Mouse (Mus musculus): ENCODE results near the gene Aox2. TPM values are rescaled to one million over a fixed set of nuclear protein-coding genes. Genes with fewer than 3 reads are reported as not detected.

Aox2 gene
- polyA plus RNA-seq, 1 experiment from 2014 or later: 2.9 TPM

- H3K36me3 ChIP-seq: no peaks in the 10 kb centered on the region
Observed at GRCm38 (mm10) chr1:58307181-58307580, 29.1 kb downstream of the Aox2 start.

DNA sequence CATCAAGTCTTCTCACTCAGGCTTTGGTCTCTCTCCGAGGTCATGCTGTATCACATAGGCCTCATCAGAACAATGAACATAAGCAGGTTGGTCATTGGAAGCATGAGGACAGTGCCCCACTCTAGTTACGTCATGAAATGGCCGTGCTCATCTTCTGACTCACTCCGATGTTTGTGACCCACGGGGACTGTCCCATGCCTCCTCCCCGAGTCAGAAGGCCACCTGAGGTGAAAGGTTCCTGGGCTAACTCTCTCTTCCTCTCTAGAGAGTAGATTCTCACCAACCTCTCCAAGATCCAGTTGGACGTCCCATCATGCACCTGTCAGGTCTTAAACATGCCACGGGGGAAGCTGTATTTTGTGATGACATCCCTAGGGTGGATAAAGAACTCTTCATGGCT is 30.5 kb downstream of the Aox2 start:
- no peak for ATAC-seq (ENCODE audit: insufficient number of reproducible peaks, low FRiP score, low TSS enrichment, low read depth)
- Histone ChIP-seq H3K4me3 (replicated peaks) (no peak overlapping the region), H3K9ac (no peak overlapping the region), H3K27ac (replicated peaks) (no peak overlapping the region), H3K36me3 (no peaks in the 10 kb centered on the region), H3K4me2 (replicated peaks) (no peak overlapping the region), H3K27me3 (no peaks in the 10 kb centered on the region), H3K9me3 (replicated peaks) (no peaks in the 10 kb centered on the region), H3K4me1 (peaks cover 15% of the 10 kb centered on the region)
- WGBS: 89% methylated on average over 8 of the region's 8 CpGs

More at GRCm38 (mm10) chr1:58307181-58307580, 29.1 kb downstream of the Aox2 start:
- Histone ChIP-seq H3K4me1 (peaks cover 20% of the 10 kb centered on the region), H3K4me3 (replicated peaks) (no peak overlapping the region), H3K27me3 (no peaks in the 10 kb centered on the region), H3K4me2 (replicated peaks) (no peak overlapping the region), H3K9ac (no peak overlapping the region), H3K27ac (replicated peaks) (no peak overlapping the region), H3K9me3 (replicated peaks) (no peaks in the 10 kb centered on the region)
- 54% methylated on average over 8 of the region's 8 CpGs for WGBS
- no peak for ATAC-seq (ENCODE audit: insufficient number of reproducible peaks, low FRiP score, low TSS enrichment, low read depth)

DNA sequence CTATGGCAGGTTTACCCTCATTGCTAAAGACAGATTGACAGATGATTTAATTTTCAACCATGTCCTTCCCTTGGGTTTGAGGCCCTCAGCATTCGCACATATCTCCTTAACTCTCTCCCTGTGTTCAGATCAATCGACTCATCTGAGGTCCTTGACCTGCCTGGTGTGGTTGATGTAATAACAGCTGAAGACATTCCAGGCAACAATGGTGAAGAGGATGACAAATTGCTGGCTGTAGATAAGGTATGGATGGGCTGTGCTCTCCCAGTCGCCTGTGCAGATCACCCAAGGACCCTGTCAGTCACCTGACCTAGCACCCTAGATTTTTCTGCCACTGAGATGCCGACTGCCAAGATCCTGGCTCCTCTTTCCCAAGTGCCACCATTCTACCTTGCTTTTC is 31.7 kb downstream of the Aox2 start:
- ATAC-seq (ENCODE audit: insufficient number of reproducible peaks, low FRiP score, low TSS enrichment, low read depth): no peak
- WGBS: 81% methylated on average over 4 of the region's 4 CpGs

GRCm38 (mm10) chr1:58311221-58311864 is 33.2 kb downstream of the Aox2 start:
- Histone ChIP-seq H3K9me3 (replicated peaks) (no peaks in the 10 kb centered on the region), H3K27ac (replicated peaks) (no peak overlapping the region), H3K9ac (no peak overlapping the region), H3K4me3 (replicated peaks) (no peak overlapping the region), H3K4me2 (replicated peaks) (no peak overlapping the region), H3K36me3 (no peaks in the 10 kb centered on the region), H3K4me1 (no peaks in the 10 kb centered on the region), H3K27me3 (no peaks in the 10 kb centered on the region)
- no peak for ATAC-seq (ENCODE audit: insufficient number of reproducible peaks, low FRiP score, low TSS enrichment, low read depth)
- WGBS: 56% methylated on average over 7 of the region's 7 CpGs

More for the DNA sequence above, 31.7 kb downstream of the Aox2 start:
- H3K4me3 ChIP-seq (replicated peaks): no peak overlapping the region
- no peak overlapping the region for H3K9ac ChIP-seq
- H3K9me3 ChIP-seq (replicated peaks): no peaks in the 10 kb centered on the region
- peaks cover 3% of the 10 kb centered on the region; the same call in 1 of the 2 replicates for H3K4me1 ChIP-seq
- no peaks in the 10 kb centered on the region for H3K36me3 ChIP-seq
- H3K27me3 ChIP-seq: no peaks in the 10 kb centered on the region
- H3K27ac ChIP-seq (replicated peaks): no peak overlapping the region
- H3K4me2 ChIP-seq (replicated peaks): no peak overlapping the region

DNA sequence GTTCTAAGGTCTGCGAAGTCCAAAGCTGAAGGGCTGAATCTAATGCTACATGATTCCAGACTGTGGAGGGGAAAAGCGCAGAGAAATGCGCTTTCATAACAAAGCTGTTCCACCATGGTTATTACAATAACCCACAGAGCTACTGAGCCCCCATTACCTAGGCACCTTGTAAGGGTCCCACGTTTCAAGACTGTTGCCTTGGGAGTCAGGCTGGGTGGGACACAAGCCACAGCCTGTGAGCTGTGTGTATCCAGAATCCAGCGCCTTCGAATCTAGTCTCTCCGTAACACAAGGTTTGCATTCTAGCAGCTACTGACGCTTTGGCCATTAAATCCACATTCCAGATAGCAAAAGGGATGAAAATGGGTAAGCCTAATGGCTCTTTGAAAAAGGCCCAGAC is 35.0 kb downstream of the Aox2 start:
- Histone ChIP-seq H3K4me1 (no peaks in the 10 kb centered on the region), H3K9me3 (replicated peaks) (no peaks in the 10 kb centered on the region), H3K9ac (no peak overlapping the region), H3K4me2 (replicated peaks) (no peak overlapping the region), H3K36me3 (no peaks in the 10 kb centered on the region), H3K4me3 (replicated peaks) (no peak overlapping the region), H3K27ac (replicated peaks) (no peak overlapping the region), H3K27me3 (no peaks in the 10 kb centered on the region)
- WGBS: 80% methylated on average over 8 of the region's 8 CpGs
- ATAC-seq (ENCODE audit: insufficient number of reproducible peaks, low FRiP score, low TSS enrichment, low read depth): no peak

GRCm38 (mm10) chr1:58315532-58315931 is 37.4 kb downstream of the Aox2 start:
- H3K4me1 ChIP-seq: no peaks in the 10 kb centered on the region
- no peaks in the 10 kb centered on the region for H3K9me3 ChIP-seq (replicated peaks)
- H3K27me3 ChIP-seq: no peaks in the 10 kb centered on the region
- no peak overlapping the region for H3K27ac ChIP-seq (replicated peaks)
- H3K9ac ChIP-seq: no peak overlapping the region
- no peak for ATAC-seq (ENCODE audit: insufficient number of reproducible peaks, low FRiP score, low TSS enrichment, low read depth)
- H3K36me3 ChIP-seq: no peaks in the 10 kb centered on the region
- H3K4me2 ChIP-seq (replicated peaks): no peak overlapping the region
- H3K4me3 ChIP-seq (replicated peaks): no peak overlapping the region
- 59% methylated on average over 6 of the region's 6 CpGs for WGBS

GRCm38 (mm10) chr1:58333222-58333621 is 55.1 kb downstream of the Aox2 start:
- Histone ChIP-seq H3K4me2 (replicated peaks) (peak overlapping the region; percentile 41), H3K27me3 (no peaks in the 10 kb centered on the region), H3K36me3 (no peaks in the 10 kb centered on the region), H3K9me3 (replicated peaks) (no peaks in the 10 kb centered on the region), H3K4me3 (replicated peaks) (peak overlapping the region; percentile 29), H3K4me1 (peaks cover 4% of the 10 kb centered on the region; the same call in 1 of the 2 replicates), H3K9ac (0 out of 2 replicates have a peak overlapping the region, but pooled peaks have one; percentile 9), H3K27ac (replicated peaks) (no peak overlapping the region)
- WGBS: 32% methylated on average over 4 of the region's 4 CpGs
- ATAC-seq (ENCODE audit: insufficient number of reproducible peaks, low FRiP score, low TSS enrichment, low read depth): no peak

GRCm38 (mm10) chr1:58339901-58340300 is 61.8 kb downstream of the Aox2 start:
- Histone ChIP-seq H3K4me2 (replicated peaks) (no peak overlapping the region), H3K4me1 (0 out of 2 replicates have a peak, but pooled peaks cover 3% of the 10 kb centered on the region), H3K27ac (replicated peaks) (no peak overlapping the region), H3K9me3 (replicated peaks) (no peaks in the 10 kb centered on the region), H3K4me3 (replicated peaks) (no peak overlapping the region), H3K27me3 (no peaks in the 10 kb centered on the region), H3K9ac (no peak overlapping the region), H3K36me3 (no peaks in the 10 kb centered on the region)
- 50% methylated on average over 1 of the region's 1 CpGs for WGBS
- ATAC-seq (ENCODE audit: insufficient number of reproducible peaks, low FRiP score, low TSS enrichment, low read depth): no peak

- H3K9me3 ChIP-seq (replicated peaks): no peaks in the 10 kb centered on the region
- no peak overlapping the region for H3K4me2 ChIP-seq (replicated peaks)
- H3K4me1 ChIP-seq: 0 out of 2 replicates have a peak, but pooled peaks cover 3% of the 10 kb centered on the region
- WGBS: 23% methylated on average over 7 of the region's 7 CpGs
- no peaks in the 10 kb centered on the region for H3K27me3 ChIP-seq
- no peak overlapping the region for H3K27ac ChIP-seq (replicated peaks)
- H3K9ac ChIP-seq: no peak overlapping the region
- ATAC-seq (ENCODE audit: insufficient number of reproducible peaks, low FRiP score, low TSS enrichment, low read depth): no peak
- no peaks in the 10 kb centered on the region for H3K36me3 ChIP-seq
- no peak overlapping the region for H3K4me3 ChIP-seq (replicated peaks)
Observed at GRCm38 (mm10) chr1:58341576-58341975, 63.5 kb downstream of the Aox2 start.

- Histone ChIP-seq H3K9ac (no peak overlapping the region), H3K27ac (replicated peaks) (no peak overlapping the region), H3K4me3 (replicated peaks) (no peak overlapping the region), H3K27me3 (no peaks in the 10 kb centered on the region), H3K36me3 (no peaks in the 10 kb centered on the region), H3K4me2 (replicated peaks) (no peak overlapping the region), H3K9me3 (replicated peaks) (no peaks in the 10 kb centered on the region), H3K4me1 (0 out of 2 replicates have a peak, but pooled peaks cover 3% of the 10 kb centered on the region)
- ATAC-seq (ENCODE audit: insufficient number of reproducible peaks, low FRiP score, low TSS enrichment, low read depth): no peak
- WGBS: 66% methylated on average over 4 of the region's 4 CpGs
Observed at GRCm38 (mm10) chr1:58343861-58344260, 65.7 kb downstream of the Aox2 start.

DNA sequence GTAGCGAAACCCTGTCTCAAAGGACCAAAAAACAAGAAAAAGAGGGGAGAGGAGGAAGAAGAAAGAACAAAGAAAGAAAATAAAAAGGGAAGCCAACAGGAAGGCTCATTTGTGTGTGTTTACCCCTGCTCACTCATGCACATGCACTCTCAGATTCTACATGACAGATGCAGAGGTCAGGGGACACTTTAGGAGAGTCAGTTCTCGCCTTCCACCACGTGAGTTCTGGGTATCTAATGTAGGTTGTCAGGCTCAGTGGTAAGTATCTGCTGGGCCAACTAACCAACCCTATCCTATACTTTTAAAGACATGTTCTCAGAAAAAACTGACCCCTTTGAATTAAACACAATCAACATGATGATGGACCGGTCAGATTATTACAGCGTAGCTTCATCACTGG is 66.4 kb downstream of the Aox2 start:
- no peaks in the 10 kb centered on the region for H3K36me3 ChIP-seq
- H3K9me3 ChIP-seq (replicated peaks): no peaks in the 10 kb centered on the region
- no peak overlapping the region for H3K4me2 ChIP-seq (replicated peaks)
- no peaks in the 10 kb centered on the region for H3K27me3 ChIP-seq
- no peak overlapping the region for H3K4me3 ChIP-seq (replicated peaks)
- H3K27ac ChIP-seq (replicated peaks): no peak overlapping the region
- no peak overlapping the region for H3K9ac ChIP-seq
- H3K4me1 ChIP-seq: 0 out of 2 replicates have a peak, but pooled peaks cover 3% of the 10 kb centered on the region
- WGBS: 77% methylated on average over 5 of the region's 5 CpGs
- ATAC-seq (ENCODE audit: insufficient number of reproducible peaks, low FRiP score, low TSS enrichment, low read depth): no peak

- WGBS: 87% methylated on average over 14 of the region's 14 CpGs
- ATAC-seq (ENCODE audit: insufficient number of reproducible peaks, low FRiP score, low TSS enrichment, low read depth): no peak
- Histone ChIP-seq H3K9ac (no peak overlapping the region), H3K36me3 (no peaks in the 10 kb centered on the region), H3K9me3 (replicated peaks) (no peaks in the 10 kb centered on the region), H3K27ac (replicated peaks) (no peak overlapping the region), H3K4me2 (replicated peaks) (no peak overlapping the region), H3K4me1 (no peaks in the 10 kb centered on the region), H3K27me3 (no peaks in the 10 kb centered on the region), H3K4me3 (replicated peaks) (no peak overlapping the region)
Observed at GRCm38 (mm10) chr1:58346159-58346558, 68.0 kb downstream of the Aox2 start.
